Mouse (Mus musculus) inflammation-experienced regulatory T-cells, adult 6 months (primary cell): ENCODE results near the gene Spata6. TPM values are rescaled to one million over a fixed set of nuclear protein-coding genes. Genes with fewer than 3 reads are reported as not detected.

Experiments
- ATAC-seq: one replicate; pipeline ENCODE4 v1.8.0; 2017
- polyA plus RNA-seq, 3 experiments: library from polyadenylated mRNA; unstranded; fragments of 100-300 nt; shearing (Covaris generic); gene quantifications; one replicate each; pipeline ENCODE4 v1.2.1; 2017

Spata6 gene
- 10 to 100 TPM; 18.6 to 23.5 (median 18.6) TPM for polyA plus RNA-seq

DNA sequence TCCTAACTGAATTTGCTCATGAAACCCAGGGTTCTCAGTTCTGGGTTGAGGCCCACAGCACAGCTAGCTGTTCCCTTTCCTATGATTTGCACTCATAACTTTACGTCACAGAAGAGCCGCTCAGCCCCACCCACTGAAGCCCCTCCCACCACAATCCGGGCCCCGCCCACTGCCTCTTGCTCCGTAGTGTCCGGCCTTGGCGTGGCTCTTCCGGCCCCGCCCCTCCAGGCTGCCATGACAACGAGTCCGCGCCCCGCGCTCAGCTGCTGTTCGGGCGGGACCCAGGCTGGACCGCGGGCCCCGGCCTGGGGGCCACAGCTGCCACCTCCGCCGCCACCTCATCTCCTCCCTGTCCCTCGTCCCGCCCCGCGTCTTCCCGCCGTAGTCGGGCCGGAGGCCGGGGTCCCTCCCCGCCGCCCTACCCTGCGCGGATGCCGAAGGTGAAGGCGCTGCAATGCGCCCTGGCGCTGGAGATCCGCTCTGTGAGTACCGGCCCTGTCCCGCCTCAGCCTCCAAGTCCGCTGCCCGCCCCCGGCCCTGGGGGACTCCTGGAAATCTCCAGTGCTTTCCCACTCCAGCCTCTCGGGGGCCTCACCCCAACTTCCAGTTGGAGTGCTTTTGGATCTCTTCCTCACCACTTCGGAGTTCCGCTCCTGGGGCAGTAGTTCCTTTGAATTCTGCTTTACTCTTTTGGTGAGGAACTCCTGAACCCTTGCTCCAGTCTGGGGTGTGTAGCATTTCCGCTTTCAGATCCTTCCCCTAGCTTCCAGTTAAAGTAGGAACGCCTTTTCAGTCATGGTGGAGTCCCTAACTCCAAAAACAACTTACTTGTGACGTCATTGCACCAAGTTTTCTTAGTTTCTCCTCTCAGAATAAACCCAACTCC, at the start of gene Spata6:
Spata6 (plus strand) TSS at position 209 of the 886 bp plus-strand sequence.
- peak; percentile 75 for ATAC-seq

DNA sequence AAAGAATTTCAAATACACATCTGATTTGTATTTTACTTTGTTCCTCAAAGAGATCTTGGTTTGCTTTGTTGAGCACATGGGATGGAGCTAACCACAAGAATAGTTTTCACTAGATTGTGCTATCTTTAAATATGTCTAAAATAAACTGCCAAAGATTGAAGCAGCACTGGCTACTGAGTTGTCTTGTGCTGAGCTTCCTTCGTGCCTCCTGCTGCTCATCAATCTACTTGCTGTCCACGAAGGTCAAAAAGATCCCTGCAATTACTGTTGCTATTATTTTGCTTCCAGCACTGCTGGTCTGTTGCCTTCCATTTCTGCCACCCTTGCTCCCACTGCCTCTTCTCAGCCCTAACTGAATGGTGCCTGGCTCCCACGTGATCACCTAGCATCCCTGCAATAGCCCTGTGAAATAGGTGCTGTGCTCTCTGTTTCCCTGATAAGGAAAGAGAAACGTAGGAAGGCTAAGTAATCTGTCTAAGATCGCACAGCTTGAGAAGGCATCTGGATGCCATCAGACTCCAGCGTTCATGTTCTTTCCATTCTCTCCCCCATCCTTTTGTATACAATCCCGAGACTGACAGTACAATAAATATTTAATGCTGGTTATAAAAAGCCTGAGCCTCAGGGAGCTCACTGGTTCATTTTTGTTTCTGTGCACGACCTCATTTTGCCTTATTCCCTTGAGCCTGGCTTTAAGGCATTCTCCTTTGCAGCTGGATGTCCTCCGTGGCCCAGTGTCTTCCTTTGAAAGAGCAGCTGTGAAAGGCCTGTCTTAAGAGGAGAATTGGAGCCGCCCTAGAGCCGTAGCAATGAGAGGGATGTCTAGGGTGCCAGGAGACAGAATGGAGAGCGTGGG, 49.0 kb upstream of the Spata6 start:
- no peak for ATAC-seq

DNA sequence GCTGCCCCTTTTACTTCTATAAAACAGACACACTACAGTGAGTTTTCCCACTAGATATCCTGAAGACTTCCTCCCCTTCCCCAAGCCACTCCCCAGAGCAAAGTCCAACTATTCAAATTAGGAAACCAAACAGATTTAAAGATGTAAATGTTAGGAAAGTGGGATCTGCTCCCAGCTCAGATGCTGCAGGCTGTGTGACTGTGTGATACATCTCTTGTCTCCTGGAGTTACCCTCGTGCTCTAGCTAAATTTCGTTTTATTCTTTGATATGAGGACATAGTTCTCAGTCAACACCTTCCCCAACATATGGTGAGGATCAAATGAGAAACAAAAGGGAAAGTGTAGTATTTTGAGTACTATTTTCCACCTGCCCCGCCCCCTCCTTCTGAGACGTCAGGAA, 48.3 kb upstream of the Spata6 start:
- ATAC-seq = no peak

DNA sequence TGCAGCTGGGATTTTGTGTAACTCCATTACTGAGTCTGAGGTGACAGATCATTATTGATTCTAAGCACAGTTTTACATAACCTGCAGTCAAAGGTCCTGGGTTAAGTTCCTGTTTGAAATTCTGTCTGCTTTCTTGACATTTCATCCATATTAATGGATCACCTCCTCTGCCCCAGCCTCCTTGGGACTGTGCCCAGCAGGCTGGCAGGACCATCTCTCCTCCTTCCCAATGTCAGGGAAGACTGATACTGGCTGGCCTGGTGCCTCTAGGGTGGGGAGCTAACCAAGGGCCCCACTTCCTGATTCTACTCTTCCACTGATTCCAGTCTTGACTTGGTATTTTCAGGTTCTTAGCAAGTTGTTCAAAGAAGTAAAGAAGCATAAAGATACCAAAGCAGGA, 45.9 kb upstream of the Spata6 start:
- no peak for ATAC-seq

DNA sequence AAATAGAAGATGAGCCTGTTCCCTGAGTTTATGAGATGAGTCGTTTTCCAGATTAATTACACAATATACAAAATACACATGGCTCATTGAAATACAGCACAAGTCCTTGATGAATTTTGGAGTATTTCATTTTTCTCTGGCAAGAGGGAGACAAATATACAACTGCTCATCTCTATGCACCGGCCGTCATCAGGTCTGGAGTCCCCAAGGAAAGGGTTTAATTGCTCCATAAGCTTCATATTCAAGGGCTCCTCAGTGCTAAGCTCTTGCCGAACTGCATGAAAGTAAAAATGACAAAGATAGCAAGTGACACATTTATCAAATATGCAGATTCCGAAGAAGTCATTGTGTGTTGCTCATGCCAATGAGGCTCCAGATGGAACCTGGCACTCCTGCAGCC, 37.9 kb upstream of the Spata6 start:
- no peak for ATAC-seq

DNA sequence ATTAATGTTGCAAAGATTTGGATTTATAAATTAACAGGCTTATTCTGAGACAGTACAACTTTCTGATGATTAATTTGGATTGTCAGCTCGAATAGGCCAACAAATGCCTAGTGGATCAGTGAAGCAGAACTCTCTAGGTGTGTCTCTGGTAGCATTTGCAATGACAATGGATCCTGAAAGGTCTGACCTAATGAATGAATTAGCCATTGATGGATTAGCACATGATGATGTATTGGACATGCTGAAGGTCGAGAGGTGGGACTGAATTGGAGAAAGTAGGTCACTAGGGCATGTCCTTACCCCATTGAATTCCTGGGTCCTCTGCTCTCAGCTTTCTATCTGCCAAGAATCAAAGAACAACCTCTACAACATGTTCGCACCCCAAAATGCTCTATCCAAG, 37.0 kb upstream of the Spata6 start:
- ATAC-seq = no peak

DNA sequence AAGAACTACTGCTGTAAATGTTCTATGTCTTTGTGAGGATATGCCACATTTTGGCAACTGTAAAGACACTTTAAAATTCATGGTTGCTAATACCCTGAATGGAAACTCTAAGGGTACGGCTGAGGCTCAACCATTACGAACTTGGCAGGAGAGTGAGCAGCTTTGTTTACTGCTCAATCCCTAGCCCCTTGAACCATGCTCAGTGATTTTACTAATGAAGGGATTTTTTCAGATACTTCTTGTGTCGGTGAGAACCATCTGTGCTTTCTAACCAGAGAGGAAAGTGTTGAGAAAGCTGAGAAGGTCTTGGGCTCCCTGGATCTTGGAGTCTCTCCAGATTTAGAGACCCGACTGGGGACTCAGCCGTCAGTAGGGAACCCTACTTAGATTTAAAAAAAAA, 35.9 kb upstream of the Spata6 start:
- ATAC-seq = no peak

DNA sequence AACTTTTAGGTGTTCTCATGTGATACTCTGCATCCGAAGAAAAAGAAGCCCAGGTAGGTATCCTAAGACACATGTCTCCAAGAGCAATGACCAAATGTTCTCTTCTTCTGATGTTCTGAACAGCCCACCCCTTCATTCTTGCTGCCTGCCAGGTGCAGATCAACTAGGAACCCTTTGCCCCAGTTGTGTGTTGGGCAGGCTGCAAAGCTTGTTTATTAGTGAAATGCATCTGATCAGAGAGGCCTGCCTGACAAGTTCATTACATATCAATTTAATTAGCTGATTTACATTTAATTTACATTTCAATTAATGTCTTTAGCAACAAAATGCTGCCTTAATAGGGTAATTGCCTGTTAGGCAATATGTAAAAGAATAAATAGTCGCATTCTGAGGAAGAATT, 33.8 kb upstream of the Spata6 start:
- ATAC-seq = no peak

DNA sequence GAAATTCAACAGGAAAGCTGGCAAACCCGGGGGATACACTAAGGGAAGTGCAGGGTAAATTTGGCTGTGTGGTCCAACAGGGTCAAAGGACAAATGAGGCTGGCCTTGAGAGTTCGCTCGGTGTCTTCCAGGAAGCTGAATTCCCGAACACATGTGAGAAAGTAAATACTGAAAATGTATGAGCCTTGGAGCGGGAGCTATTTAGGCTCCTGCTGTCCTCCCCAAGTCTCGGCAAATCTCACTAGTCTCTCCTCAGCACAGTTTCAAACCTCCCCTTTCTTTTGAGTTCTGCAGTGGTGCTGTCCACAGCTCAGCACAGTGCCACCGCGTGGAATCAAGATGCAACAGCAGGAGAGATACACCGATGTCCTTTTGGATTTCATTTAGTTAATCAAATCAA, 32.8 kb upstream of the Spata6 start:
- peak; percentile 87 for ATAC-seq

DNA sequence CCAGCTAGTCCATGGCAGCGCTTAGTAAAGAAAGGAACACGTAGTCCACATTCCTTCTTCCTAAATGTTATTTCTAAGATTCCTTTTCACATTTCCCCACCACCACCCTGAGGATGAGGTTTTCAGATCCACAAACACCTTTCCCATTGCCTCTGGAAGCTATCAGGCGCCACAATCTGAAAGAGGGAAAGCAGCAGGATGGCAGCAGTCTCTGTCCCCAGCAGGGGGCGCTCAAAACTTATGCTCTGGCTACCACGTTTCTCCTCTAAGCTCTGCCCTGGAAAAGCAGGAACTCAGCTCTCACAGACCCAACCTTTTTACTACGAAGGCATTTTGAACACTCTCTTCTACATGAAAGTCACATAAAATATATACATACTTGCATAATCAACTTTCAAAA, 32.2 kb upstream of the Spata6 start:
- ATAC-seq = peak; percentile 69

DNA sequence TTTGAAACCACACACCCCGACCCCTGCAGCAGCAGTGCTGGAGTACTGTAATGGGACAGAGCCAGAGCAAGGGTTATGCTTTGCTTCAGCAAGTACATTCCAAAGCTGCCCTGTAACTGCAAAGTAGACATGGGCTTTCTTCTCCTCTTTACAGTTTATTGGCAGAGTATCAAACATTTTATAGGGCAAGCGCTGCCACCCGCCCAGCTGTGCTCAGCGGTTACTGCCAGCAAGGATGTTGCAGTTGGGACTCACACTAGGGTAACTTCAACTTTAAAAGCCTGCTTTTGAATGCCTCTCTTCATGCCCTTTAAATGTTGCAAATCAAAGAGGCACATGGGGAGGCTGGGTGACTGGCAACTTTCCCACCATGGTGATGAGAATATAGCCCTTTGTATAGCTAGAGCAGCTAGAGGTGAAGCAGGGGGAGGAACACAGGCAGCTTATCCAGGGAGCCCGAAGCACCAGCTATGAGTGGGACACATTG, 28.7 kb upstream of the Spata6 start:
- ATAC-seq = no peak

DNA sequence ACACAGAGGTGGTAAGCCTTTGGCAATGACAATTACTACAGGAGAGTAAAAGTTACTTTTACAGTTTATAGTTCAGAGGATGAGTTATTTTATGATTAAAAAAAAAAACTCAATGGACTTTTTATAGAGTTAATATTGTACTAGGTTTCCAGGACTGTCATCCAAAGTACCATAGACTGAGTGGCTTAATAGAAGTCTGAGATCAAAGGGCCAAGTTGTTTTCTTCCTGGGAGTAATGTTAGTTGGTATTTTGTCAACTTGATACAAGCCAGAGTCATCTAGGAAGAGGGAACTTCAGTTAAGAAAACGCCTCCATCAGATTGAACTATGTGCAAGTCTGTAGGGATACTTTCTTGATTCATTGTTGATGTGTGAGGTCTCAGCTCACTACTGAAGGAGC, 18.4 kb upstream of the Spata6 start:
- no peak for ATAC-seq

DNA sequence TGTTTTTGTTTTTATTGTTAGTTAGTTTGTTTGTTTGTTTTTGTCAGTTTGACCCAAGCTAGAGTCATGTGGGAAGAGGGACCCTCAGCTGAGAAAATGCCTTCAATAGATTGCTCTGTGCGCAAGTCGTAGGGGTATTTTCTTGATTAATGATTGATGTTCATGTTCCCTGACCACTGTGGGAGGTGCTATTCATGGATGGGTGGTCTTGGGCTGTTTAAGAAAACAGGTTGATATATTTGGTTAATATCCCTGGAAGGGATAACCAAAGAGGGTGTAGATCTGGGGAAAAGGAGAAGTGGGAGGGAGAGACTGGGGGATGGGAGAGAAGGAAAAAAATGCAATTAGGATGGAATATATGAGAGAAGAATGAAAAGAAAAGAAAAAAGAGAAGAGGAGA, 15.7 kb upstream of the Spata6 start:
- ATAC-seq = no peak

DNA sequence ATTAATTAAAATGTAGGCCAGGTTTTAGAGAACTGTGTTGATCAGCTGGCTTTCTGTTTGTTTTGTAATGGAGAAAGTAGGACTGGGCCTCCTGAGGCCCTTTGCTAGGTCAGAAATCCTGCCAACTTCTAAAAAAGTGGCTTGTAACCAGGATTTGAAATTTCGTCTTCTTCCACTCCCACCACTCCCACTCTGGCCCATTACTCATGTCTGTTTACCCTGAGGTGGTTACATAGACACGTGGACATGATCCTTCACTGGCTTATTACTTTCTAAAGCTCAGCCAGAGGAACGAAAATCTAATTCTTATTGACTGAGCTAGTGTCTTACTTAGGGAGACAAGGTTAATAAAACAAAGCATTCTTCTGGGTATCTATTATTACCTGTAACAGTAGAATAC, 14.8 kb upstream of the Spata6 start:
- no peak for ATAC-seq

DNA sequence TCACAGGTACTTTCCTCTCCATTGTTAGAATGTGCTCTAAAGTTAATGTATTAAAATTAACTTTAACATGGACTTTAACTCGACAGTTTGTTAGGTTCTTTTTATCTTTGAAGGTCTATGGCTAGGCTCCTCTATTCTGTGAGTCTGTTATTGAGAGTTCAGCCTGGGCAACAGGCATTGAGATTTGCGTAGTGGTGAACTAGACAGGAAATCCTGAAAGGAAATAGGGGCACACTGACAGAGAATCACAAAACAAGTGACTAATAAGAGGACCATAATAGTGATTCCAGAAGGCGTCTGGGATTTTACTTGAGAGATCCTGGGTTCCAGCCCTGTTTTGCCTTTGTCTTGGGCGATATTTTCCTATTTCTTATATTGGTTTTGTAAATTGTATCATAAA, 488 bp upstream of the Spata6 start:
- ATAC-seq = peak; percentile 67

DNA sequence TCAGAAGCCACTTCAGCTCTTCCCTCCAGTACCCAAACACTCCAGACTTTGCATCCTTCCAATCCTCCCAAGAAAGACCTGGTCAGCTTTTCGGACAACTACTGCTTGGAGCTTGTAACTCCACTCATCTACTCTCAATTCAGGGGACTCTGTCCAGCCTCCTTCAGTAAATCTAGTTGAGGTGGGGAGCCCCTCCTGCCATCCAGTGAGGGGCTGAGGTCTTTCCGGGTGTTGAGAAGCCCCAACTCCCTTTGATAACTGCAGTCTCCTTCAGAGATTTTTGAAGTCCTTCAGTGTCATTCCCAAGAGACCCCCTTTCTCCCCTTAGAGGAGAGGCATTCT, 849 bp downstream of the Spata6 start:
- no peak for ATAC-seq

DNA sequence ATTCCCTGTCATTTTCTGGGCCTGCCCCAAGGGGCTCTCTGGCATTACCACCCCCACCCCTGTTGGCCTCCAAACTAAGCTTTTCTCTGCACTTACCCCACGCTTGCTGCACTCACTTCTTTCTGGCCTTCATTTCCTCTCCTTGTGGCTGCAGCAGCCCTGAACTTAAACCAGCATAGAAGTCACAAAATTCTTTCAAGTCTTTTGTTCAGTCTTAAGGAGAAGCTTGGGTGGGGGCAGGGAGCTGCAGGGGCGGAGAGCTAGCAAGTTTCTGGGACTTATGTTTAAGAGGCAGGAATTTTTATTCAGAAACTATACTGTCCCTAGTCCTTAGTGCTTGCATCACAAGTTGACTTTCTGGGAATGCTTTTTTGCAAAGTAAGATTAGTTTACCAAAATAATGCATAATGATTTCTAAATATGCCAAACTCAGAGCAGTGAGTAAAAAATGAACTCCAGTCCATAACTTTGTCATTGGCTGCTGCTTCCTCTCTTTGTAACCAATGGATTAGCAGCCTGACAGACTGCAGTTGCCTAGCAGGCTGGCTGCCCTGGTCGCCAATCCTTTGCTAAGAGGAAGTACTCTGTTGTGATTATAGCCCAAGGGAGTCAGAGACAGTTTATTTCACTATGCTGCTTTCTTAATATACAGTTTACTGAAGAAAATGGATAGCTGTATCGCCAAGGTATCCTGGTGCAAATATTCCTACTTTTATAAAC, 1.5 kb downstream of the Spata6 start:
- peak; percentile 24 for ATAC-seq

DNA sequence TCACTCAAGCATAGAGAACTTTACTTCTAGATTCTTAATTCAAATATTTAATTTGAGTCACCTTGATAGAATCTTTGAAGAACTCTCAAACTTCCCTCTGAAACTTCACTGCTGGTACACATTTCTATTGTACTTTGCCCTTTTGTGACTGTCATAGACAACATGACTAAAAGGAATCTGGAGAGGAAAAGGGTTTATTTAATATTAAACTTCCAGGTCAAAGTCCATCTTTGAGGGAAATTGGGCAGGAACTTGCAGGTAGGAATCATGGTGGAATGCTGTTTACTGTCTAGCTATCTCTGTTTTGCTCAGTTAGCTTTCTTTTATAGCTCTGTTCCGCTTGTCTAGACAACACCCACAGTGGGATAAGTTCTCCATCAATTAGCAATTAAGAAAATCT, 17.8 kb downstream of the Spata6 start:
- no peak for ATAC-seq

DNA sequence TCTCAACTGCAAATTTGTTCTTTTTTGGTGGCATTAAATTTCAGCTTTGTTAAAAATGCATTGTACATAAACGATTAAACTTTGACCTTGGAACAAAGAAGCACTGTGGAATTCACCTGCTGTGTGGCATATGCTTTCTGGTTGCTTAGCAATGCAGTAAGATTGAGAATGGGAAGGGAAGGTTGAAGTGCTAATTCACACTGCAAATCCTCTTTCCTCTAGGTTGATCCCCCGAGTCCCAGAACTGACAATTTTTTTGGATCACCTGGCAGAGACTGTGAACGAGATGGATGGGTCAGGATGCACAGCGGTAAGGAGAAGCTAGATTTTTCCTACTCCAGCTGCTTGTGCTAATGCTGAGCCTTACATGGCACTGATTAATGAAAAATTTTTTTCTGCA, 60.7 kb downstream of the Spata6 start:
- no peak for ATAC-seq

DNA sequence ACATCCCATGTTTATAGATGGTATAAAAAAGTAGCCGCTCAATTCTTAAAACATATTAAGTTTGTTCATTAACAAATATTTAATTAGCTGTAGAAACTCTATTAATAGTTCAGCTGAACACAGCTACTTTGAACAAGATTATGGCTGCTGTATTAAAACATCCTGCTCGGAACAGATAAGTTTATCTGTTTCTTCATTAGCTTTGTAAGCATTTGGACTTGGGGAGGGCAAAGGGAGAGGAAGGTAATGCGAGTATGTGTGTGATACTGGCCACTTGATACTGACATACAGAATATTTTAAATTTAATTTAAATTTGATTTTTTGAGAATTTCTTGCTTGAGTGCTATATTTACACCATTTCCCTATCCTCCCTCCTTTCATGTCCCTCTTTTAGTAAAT, 80.1 kb downstream of the Spata6 start:
- no peak for ATAC-seq

DNA sequence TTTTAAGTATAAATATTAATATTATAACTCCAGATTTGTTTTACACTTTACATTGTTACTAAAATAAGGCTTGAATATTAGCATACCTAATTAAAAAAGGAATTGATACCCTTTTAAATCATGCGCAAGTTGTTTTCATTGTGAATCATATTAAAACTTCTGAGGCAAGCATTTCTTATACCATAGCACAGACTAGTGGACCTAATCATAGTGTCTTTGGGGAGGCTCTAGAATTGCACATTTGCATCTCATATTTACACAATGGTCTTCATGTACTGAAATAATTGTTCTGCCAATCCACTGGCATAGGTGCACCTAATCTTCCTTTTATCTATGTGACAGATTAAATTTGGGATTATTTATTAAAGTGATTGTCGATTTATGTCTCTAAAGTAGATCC, 83.4 kb downstream of the Spata6 start:
- ATAC-seq = no peak

DNA sequence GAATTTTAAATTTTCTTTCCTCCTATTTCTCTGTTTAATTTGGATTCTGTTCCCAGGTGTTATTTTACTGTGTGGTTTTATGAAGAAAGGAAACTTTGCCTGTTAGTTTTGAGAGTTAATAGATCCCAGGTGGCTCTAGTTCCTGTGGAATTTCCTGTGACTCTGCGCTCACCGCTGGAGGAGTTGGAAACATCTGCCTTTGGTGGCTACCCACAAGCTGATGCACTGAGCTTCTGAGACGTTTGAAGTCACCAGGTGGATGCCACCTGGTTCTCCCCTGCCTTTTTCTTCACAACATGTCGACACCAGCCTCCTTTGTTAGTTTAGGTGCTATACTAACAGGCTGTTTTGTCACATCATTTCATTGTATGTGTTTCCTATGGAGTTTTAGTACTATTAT, 97.7 kb downstream of the Spata6 start:
- ATAC-seq = no peak

DNA sequence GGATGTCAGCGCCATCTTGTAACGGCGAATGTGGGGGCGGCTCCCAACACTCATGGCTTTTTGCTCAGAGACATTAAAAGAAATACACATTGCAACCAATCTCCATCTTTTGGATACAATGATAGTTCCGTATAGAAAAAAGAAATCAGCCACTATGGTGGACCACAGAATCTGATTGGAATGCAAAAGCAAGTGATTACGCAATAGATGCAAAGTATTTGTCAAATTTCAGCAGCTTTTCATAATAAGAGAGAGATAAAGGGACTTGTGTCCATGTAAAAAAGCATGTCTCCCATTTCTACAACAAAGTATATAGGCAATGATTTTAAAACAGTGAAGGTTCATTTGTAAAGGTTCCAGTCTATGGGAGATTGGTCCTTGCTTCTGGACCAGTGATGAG, 119.1 kb downstream of the Spata6 start:
- ATAC-seq = no peak
